Mouse (Mus musculus): ENCODE results near the gene Hspbap1.

The Hspbap1 gene

GRCm38 (mm10) chr16:35787568-35788189 is 17.5 kb downstream of the Hspbap1 start:
- in situ Hi-C loops (cut with MboI, MseI) = no loop called here

GRCm38 (mm10) chr16:35788330-35788729 is 18.2 kb downstream of the Hspbap1 start:
- in situ Hi-C loops (cut with MboI, MseI) = no loop called here

DNA sequence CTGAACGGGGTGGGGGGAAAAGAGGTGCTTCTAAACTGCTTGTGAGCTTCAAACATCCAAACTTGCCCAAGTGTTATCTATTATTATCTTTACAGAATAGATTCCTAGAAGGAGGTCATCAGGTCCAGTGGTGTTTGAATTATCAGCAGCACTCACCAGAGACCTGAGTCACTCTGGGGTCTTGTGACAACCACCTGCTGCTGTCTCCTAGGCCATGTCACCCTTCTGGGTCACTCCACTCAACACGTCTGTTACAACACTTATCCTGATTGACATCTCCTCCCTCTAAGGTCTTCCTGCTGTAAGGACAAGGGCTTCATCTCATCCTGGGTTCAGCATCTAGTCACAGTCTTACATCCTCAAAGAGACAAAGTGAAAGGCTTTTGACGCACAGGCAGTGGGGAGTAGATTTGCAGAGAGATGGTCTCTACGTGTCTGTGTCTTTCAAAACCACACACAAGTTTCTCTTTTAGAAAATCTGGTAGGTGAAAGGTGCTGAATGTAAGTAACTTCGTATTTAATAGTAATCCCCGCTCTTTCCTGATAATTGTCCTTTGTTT is 21.9 kb downstream of the Hspbap1 start:
- in situ Hi-C loops (cut with MboI, MseI) = no loop called here

GRCm38 (mm10) chr16:35802163-35802562 is 32.0 kb downstream of the Hspbap1 start:
- in situ Hi-C loops (cut with MboI, MseI) = no loop called here

- in situ Hi-C loops (cut with MboI, MseI) = no loop called here
Measured at GRCm38 (mm10) chr16:35803723-35804122, 33.5 kb downstream of the Hspbap1 start.

DNA sequence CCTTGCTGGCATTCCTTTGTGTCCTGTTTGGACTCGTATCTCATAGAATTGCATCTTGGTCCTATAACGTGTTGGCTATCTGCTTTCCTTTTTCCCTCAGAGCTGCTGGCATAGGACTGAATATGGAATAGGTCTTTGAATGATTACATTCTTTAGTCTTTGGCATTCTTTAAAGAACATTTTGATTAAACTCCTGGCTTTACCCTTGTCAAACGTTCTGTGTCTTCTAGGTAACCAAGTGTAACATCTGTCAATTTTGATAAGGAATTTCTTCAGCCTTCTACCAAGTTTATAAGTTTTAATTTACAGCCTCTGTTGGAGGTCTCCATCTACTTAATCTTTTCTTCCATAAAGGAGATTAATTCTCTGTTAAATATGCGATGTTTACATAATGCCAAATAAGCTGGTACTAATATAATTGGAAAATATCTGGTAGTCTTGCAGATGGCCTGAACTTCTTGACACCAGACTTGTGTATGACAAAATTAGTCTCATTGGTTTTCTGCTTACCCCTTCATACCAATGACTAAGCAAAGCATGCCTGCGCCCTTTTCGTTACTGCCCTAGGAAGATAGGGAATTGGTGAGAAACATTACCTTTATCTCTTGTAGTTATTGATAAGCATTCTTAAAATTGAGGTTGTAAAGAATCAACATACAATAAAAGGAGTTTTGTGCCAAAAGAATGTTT is 36.9 kb downstream of the Hspbap1 start:
- in situ Hi-C loops (cut with MboI, MseI) = no loop called here

GRCm38 (mm10) chr16:35807663-35807992 is 37.5 kb downstream of the Hspbap1 start:
- in situ Hi-C loops (cut with MboI, MseI) = no loop called here

DNA sequence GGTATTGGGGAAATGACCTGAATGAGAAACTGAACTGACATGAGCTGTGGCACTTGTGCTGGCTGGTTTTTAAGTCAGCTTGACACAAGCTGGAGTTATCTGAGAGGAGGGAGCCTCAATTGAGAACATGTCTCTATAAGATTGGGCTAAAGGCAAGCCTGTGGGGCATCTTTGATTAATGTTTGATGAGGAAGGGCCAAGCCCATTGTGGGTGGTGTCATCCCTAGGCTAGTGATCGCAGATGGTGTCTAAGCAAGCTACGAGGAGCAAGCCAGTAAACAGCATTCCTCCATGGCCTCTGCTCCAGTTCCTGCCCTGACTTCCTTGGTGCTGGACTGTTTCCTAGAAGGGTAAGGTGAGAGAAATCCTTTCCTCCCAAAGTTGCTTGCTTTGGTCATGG is 38.7 kb downstream of the Hspbap1 start:
- in situ Hi-C loops (cut with MboI, MseI) = no loop called here

DNA sequence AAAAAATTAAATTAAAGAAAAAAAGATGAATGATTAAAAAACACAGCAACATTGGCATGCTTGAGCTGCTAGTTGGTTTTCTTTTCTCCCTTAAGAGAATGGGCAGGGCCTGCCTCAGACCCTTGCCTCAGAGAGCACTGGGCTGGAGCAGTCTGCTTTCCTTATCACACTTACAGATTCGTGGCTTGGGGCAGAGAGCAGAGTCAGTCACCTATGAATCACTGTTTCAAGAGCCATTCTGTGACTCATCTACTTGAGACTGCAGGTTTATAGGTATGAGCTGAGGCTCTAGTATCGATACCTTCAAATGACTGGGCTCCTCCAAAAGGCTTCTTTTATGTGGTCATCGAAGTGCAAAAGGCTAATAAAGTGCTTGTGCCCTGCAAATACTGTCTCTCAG is 42.9 kb downstream of the Hspbap1 start:
- in situ Hi-C loops (cut with MboI, MseI) = no loop called here

DNA sequence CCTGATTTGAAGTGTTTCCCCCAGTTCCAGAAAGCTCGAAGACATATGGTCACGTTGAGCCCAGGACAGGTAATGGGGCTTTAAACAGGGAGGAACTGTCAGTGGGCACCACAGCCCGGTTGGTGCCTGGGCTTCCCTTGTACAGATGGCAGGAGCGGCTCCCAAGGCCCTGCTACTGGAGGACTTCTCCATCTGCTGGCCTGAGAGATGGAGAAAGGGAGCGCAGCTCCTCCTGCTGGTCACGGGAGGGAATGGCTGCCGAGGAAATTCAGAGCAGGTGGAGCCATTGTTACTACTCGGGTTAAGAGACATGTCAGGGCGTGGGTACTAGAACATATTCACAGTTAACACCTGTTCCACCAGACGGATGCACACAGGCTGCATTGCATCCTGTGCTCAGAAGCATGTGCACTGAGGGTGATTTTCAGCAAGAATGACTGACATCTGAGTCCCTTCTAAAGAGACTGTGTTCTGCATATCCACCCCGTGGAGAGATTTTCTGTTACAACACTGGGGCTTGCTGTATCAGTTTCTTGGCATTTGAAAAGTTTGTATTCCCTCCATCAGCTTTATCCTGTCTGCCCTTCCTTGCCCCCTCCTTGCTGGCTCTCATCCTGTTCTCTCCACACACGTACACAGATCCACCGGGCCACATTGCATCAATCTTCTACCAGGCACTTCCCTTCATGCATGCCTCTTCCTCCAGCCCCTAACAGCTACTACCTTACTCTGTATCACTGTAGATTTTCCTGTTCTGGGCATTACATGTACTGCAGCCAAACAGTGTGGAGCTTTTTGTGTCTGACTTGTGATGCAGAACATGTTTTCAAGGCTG is 47.3 kb downstream of the Hspbap1 start:
- in situ Hi-C loops (cut with MboI, MseI) = loop anchor here (5.0 kb wide), 1 partner anchor 80 kb away; no protein-coding TSS in a partner anchor

DNA sequence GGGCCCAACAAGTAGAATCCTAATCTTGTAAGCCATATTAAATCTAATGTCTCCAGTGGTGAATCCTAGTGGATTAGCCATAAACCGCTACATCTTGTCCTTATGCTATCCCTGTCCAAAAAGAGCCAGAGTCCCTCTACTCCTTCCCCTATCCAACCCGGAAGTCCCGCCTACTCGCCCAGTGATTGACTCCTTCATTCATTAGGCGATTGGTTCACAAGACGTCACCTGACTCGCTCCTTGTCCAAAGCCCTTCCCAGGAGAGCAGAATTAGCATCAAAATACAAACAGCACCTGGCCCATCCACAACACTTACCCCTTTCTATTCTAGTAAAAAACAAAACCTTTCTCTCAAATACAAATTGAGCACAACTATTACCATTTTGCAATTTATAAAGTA is 59.8 kb downstream of the Hspbap1 start:
- in situ Hi-C loops (cut with MboI, MseI) = no loop called here

- in situ Hi-C loops (cut with MboI, MseI) = no loop called here
Measured at GRCm38 (mm10) chr16:35832926-35833325, 62.8 kb downstream of the Hspbap1 start.

DNA sequence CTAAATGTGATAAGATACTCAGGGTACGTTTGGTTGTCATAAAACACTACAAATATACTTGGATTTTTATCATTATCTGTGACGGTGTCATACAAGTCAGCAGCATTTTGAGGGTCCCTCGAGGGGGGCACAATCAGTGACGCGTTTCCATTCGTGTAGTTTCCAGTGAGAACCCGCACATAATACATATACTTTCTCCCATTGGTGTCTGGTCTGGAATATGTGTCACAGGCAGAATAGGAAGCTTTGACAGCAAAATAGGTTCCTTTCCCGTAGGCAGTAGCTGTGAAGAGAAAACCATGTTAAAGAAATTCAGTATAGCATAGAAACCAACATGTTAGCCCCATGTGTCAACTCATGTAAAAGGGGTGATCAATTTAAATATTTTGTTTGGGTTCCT is 64.5 kb downstream of the Hspbap1 start:
- in situ Hi-C loops (cut with MboI, MseI) = no loop called here

- in situ Hi-C loops (cut with MboI, MseI) = loop anchor here (5.0 kb wide), 1 partner anchor 68 kb away; no protein-coding TSS in a partner anchor
Measured at GRCm38 (mm10) chr16:35839680-35840079, 69.5 kb downstream of the Hspbap1 start.

GRCm38 (mm10) chr16:35847138-35847537 is 77.0 kb downstream of the Hspbap1 start:
- in situ Hi-C loops (cut with MboI, MseI) = no loop called here

- in situ Hi-C loops (cut with MboI, MseI) = no loop called here
Measured at GRCm38 (mm10) chr16:35855846-35856245, 85.7 kb downstream of the Hspbap1 start.

GRCm38 (mm10) chr16:35856766-35857165 is 86.6 kb downstream of the Hspbap1 start:
- in situ Hi-C loops (cut with MboI, MseI) = no loop called here

DNA sequence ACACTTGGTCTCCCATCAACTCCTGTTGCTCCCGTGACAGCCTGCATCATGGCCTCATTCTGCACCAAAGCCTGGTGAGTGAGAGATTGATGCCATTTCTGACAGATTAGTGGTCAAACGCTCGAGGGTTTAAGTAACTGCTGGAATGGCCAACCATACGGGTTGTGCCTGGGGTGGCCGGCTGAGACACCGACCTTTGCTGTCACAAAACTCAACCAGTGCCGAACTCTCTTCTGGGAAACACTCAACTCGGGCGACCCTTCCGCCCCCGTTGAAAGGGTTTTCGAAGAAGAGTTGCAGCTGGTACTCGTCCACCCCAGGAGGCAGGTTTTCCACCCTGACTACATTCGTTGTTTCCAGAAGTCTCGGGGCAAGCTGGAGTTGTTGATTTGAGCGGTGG is 90.1 kb downstream of the Hspbap1 start:
- in situ Hi-C loops (cut with MboI, MseI) = no loop called here

GRCm38 (mm10) chr16:35862057-35862456 is 91.9 kb downstream of the Hspbap1 start:
- in situ Hi-C loops (cut with MboI, MseI) = no loop called here

DNA sequence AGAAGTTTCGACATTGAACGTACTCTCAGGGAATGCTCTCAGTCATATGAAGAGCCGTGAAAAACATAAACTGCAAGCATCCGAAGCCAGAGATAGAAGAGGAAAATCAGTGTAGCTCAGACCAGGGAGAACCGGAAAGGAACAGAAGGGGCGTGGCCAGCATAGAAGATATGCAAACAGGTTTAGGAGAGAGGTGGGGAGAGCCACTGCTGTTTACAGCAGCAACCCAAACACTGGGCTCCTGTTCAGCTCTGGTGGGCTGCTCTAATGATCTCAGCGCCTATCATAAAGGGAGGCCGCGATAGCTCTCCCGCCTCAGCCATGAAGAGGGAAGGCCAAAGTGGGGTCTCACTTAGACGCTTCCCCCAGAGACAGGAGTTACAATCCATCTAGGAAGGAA is 97.6 kb downstream of the Hspbap1 start:
- in situ Hi-C loops (cut with MboI, MseI) = no loop called here

DNA sequence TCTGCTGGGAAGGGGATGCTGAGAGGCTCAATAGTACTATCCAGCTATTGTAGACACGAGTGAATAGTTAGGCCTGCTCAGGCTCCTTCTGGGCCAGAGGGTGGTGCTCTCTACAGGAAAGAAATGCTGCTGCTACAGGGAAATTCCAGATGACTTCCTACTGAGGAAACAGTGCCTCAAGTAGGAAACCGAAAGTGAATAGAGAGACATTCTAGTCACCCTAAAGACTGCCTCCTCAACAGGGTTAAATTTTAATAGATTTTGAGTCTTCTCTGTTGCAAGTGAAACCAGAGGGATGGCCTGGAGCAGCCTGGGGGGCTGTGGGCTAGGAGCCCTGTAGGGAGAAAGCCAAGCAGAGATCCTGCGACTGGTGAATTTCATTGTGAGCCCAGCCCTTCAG is 99.0 kb downstream of the Hspbap1 start:
- in situ Hi-C loops (cut with MboI, MseI) = no loop called here

DNA sequence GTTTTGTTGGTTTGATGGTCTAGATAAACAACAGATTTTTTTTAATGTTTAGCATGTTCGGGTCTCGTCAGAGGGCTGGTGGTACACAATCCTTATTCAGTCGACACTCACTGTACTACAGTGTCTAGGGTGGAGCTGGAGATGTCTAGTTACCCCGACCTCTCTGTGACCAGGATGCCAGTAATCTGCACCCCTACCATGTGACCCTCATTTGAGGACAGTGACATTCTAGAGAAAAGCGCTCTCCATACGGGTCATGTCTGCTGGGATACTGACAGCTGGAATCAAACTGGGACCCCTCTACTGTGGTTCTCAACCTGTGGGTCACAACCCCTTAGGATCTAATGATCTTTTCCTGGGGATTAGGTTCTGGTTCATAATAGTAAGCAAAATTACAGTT is 99.5 kb downstream of the Hspbap1 start:
- in situ Hi-C loops (cut with MboI, MseI) = loop anchor here (10.0 kb wide), 1 partner anchor 65 kb away; the partner anchor contains the start of genes Dtx3l and Parp9

Measured in T-helper 2 cell (primary cell).